Mouse (Mus musculus): ENCODE measurements around the gene Bpifb9a.
"Not testable (repeated sequence)": the region's sequence is repeated elsewhere in the genome, so short reads cannot be mapped to it uniquely, and the experiment has no call there.

Gene Bpifb9a

GRCm38 (mm10) chr2:154257554-154257953 lies at the start of gene Bpifb9a:
Gene Bpifb9a (plus strand): TSS chr2:154257854.
- DNase-seq, result not testable (repeated sequence)

- DNase-seq, result no peak
These were observed 48.5 kb upstream of the Bpifb9a start for GRCm38 (mm10) chr2:154209112-154209511.

- DNase-seq, result no peak
These were observed 46.5 kb upstream of the Bpifb9a start for GRCm38 (mm10) chr2:154211121-154211520.

GRCm38 (mm10) chr2:154211881-154212280 lies 45.8 kb upstream of the Bpifb9a start:
- DNase-seq, result no peak

GRCm38 (mm10) chr2:154215191-154215590 lies 42.5 kb upstream of the Bpifb9a start:
- DNase-seq, result peak; percentile 70 to 82

- DNase-seq, result no peak
These were observed 37.7 kb upstream of the Bpifb9a start for GRCm38 (mm10) chr2:154219950-154220349.

- peak; percentile 35 to 58 for DNase-seq
These were observed 34.3 kb upstream of the Bpifb9a start, which contains the start of gene Bpifb5 for GRCm38 (mm10) chr2:154223265-154223916. Gene Bpifb5 (plus strand): TSS chr2:154223742.

- DNase-seq, result no peak
These were observed 33.8 kb upstream of the Bpifb9a start for GRCm38 (mm10) chr2:154223917-154224273.

- no peak for DNase-seq
These were observed 30.7 kb upstream of the Bpifb9a start for GRCm38 (mm10) chr2:154226991-154227390.

- no peak for DNase-seq
These were observed 29.8 kb upstream of the Bpifb9a start for GRCm38 (mm10) chr2:154227830-154228229.

- no peak for DNase-seq
These were observed 24.2 kb upstream of the Bpifb9a start for GRCm38 (mm10) chr2:154233426-154233825.

- DNase-seq, result no peak
These were observed 16.9 kb upstream of the Bpifb9a start for GRCm38 (mm10) chr2:154240771-154241170.

- not testable (repeated sequence) for DNase-seq
These were observed 14.9 kb upstream of the Bpifb9a start for GRCm38 (mm10) chr2:154242726-154243125.

GRCm38 (mm10) chr2:154243356-154244036 lies 14.2 kb upstream of the Bpifb9a start:
- no peak for DNase-seq

- DNase-seq, result no peak
These were observed 12.3 kb upstream of the Bpifb9a start for GRCm38 (mm10) chr2:154245322-154245721.

GRCm38 (mm10) chr2:154255254-154255653 lies 2.4 kb upstream of the Bpifb9a start:
- not testable (repeated sequence) for DNase-seq

- no peak for DNase-seq
These were observed 1.9 kb upstream of the Bpifb9a start for GRCm38 (mm10) chr2:154255770-154256169.

GRCm38 (mm10) chr2:154264397-154264796 lies 6.7 kb downstream of the Bpifb9a start:
- DNase-seq, result not testable (repeated sequence)

GRCm38 (mm10) chr2:154291866-154292265 lies 34.2 kb downstream of the Bpifb9a start:
- DNase-seq, result not testable (repeated sequence)

- DNase-seq, result no peak
These were observed 35.2 kb downstream of the Bpifb9a start for GRCm38 (mm10) chr2:154292833-154293232.

GRCm38 (mm10) chr2:154294746-154295145 lies 37.1 kb downstream of the Bpifb9a start:
- peak in 1 of 2 experiments; percentile 75 for DNase-seq

- DNase-seq, result peak; percentile 65 to 82
These were observed 42.8 kb downstream of the Bpifb9a start for GRCm38 (mm10) chr2:154300496-154300895.

GRCm38 (mm10) chr2:154301763-154302162 lies 44.1 kb downstream of the Bpifb9a start:
- DNase-seq, result peak in 1 of 2 experiments; percentile 48

GRCm38 (mm10) chr2:154304604-154305003 lies 47.0 kb downstream of the Bpifb9a start:
- not testable (repeated sequence) for DNase-seq

Data from kidney, postnatal 25 days (tissue).